Mouse (Mus musculus) liver, embryonic 14.5 days (tissue): ENCODE data around the gene Awat2. TPM values are rescaled to one million over a fixed set of nuclear protein-coding genes. Genes with fewer than 3 reads are reported as not detected.

ENCODE experiments used
- ATAC-seq: fragments of 200-750 bp; cut with Nextera tagmentation; 2 replicates; pipeline ENCODE4 v1.8.0; 2017; ENCODE audit warnings: moderate number of reproducible peaks, mild to moderate bottlenecking, moderate library complexity; ENCODE audit not compliant: insufficient read depth
- DNase-seq, 3 experiments: peaks; one replicate each; pipeline ENCODE4 v3.0.0-alpha.2; 2012 to 2013; ENCODE audit warnings: low read depth in 3 of 3, low spot score in 3 of 3
- H3K27ac ChIP-seq: fragments of 300-500 bp; sonication (generic); 2 replicates; pipeline ENCODE4 v1.5.1; 2014; ENCODE audit warnings: moderate library complexity, mild to moderate bottlenecking, control low read depth, inconsistent platforms
- H3K27me3 ChIP-seq: fragments of 300-500 bp; sonication (generic); 2 replicates; pipeline ENCODE4 v1.6.1; 2014; ENCODE audit warnings: mild to moderate bottlenecking, low read length, moderate library complexity; ENCODE audit not compliant: control insufficient read depth, insufficient read depth
- H3K36me3 ChIP-seq: fragments of 300-500 bp; sonication (generic); replicated peaks from 2 replicates; pipeline ENCODE4 v1.6.1; 2014; ENCODE audit warnings: low read depth; ENCODE audit not compliant: control insufficient read depth, insufficient read depth
- H3K4me1 ChIP-seq, 2 experiments: fragments of 200-500 bp in 1 of 2; fragments of 300-500 bp in 1 of 2; sonication (generic) in 1 of 2; replicated peaks; 2 replicates each; pipeline ENCODE4 v1.6.1; 2012 to 2014; ENCODE audit warnings: antibody characterized with exemption in 1 of 2, inconsistent platforms in 1 of 2, low read length in 1 of 2; ENCODE audit not compliant: control insufficient read depth in 2 of 2, insufficient read depth in 2 of 2
- H3K4me2 ChIP-seq: fragments of 300-500 bp; sonication (generic); 2 replicates; pipeline ENCODE4 v1.6.1; 2014; ENCODE audit warnings: low read depth, mild to moderate bottlenecking, control low read depth, moderate library complexity
- H3K4me3 ChIP-seq, 2 experiments: fragments of 200-500 bp in 1 of 2; fragments of 300-500 bp in 1 of 2; sonication (generic) in 1 of 2; 2 replicates each; pipeline ENCODE4 v1.5.1; 2012 to 2014; ENCODE audit warnings: low read depth in 2 of 2, low read length in 2 of 2, mild to moderate bottlenecking in 2 of 2, control low read depth in 1 of 2, inconsistent platforms in 1 of 2, moderate library complexity in 1 of 2; ENCODE audit not compliant: insufficient read depth in 1 of 2
- H3K9ac ChIP-seq: fragments of 300-500 bp; sonication (generic); replicated peaks from 2 replicates; pipeline ENCODE4 v1.6.1; 2014; ENCODE audit warnings: mild to moderate bottlenecking, control low read depth, moderate library complexity
- H3K9me3 ChIP-seq: fragments of 300-500 bp; sonication (generic); 2 replicates; pipeline ENCODE4 v1.6.1; 2016; ENCODE audit warnings: low read length, mixed read lengths; ENCODE audit not compliant: control insufficient read depth
- CTCF ChIP-seq: IDR thresholded peaks from 2 replicates; pipeline ENCODE4 v1.5.1; 2016; ENCODE audit warnings: antibody characterized with exemption, low read depth, control low read depth
- EP300 ChIP-seq: IDR thresholded peaks from 2 replicates; pipeline ENCODE4 v1.6.1; 2016; ENCODE audit warnings: antibody characterized with exemption, low read depth
- WGBS: fragments of 180-500 bp; shearing (Covaris S2); extraction: QIAGEN DNeasy Blood & Tissue Kit; methylation state at CpG from one replicate; pipeline ENCODE4 v1.1.7; 2014; ENCODE audit not compliant: insufficient replicate concordance; 5-methylcytosine and 5-hydroxymethylcytosine counted together
- polyA plus RNA-seq, 2 experiments: library from polyadenylated mRNA; depleted of rRNA in 1 of 2; stranded (reverse) in 1 of 2; unstranded in 1 of 2; fragments of >200 nt; fragmentation: Nextera tagmentation in 1 of 2; extraction: Ambion mirVana in 1 of 2; gene quantifications; 2 replicates each; pipeline versions ENCODE4 v1.2.1 to v1.2.3; 2012 to 2014

Awat2 gene
- polyA plus RNA-seq, 2 experiments: 0.15 to 0.26 TPM

DNA sequence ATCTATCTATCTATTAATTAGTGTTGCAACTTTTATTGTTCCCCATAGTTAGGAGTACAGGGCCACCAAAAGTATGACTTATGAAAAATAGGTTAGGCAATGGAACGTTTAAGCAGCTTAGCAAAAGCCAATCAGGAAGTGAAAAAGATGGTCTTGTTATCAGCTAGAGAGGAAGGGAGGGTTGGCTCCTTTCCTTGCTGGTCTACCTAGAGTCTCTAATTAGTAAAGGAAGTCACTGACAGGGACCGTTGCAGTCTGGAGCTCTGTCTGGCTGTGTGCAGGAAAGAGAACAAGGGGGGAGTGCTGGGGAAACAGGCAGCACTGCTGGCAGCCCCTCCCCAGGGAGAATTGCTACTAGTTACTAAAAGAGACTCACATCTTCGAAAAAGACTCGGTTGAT is 25.5 kb upstream of the Awat2 start:
- Histone ChIP-seq H3K27me3 (no peaks in the 10 kb centered on the region), H3K4me3 (no peak overlapping the region), H3K4me1 (no peaks in the 10 kb centered on the region), H3K9me3 (no peaks in the 10 kb centered on the region), H3K36me3 (no peaks in the 10 kb centered on the region), H3K4me2 (no peak overlapping the region), H3K27ac (no peak overlapping the region), H3K9ac (no peak overlapping the region)
- no peak for TF ChIP-seq EP300
- ATAC-seq (no peak), DNase-seq (no peak)
- 29% methylated on average over 4 of the region's 4 CpGs for WGBS

DNA sequence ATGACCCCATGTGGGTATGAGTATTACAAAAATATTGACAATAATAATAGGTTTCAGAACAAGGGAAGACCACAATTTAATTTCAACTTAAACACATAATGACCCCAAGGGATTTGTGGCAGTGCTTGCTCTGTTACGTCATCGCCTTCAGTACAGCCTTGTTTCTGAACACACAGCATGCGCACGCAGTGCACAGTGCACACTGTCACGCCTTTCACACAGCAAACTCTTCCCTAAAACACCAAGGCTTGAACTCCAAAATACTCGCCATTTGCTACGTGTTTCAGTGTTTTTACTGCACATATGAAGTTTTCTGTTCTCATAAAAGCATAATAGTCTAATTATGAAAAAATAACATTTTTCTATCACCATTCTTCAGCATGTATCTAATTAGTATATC is 1.0 kb upstream of the Awat2 start:
- Histone ChIP-seq H3K9me3 (no peaks in the 10 kb centered on the region), H3K36me3 (no peaks in the 10 kb centered on the region), H3K4me1 (no peaks in the 10 kb centered on the region), H3K27ac (no peak overlapping the region), H3K4me3 (no peak overlapping the region), H3K9ac (no peak overlapping the region), H3K4me2 (no peak overlapping the region), H3K27me3 (no peaks in the 10 kb centered on the region)
- no peak for TF ChIP-seq EP300
- TF ChIP-seq CTCF: no peak
- ATAC-seq (no peak), DNase-seq (no peak)
- WGBS: 83% methylated on average over 7 of the region's 7 CpGs

DNA sequence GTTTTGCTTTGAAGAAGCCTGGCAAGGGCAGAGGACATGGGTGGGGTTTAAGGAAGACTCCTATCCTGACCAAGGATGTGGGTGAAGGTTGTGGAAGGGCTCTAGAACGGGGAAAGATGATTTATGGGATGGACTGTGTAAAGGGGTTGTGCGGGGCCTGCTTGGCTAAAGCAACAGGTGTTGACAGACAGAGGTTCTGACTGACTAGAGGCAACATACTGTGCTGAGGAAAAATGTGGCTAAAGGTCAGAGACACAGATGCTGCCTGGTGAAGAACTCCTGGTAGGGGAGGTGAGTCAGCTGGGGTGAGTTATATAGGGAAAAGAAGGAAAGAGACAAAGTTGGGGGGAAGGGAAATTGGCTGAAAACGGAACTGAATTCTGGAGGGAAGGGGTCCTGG is 10.2 kb downstream of the Awat2 start:
- Histone ChIP-seq H3K4me2 (no peak overlapping the region), H3K9ac (no peak overlapping the region), H3K4me3 (no peak overlapping the region), H3K36me3 (no peaks in the 10 kb centered on the region), H3K4me1 (no peaks in the 10 kb centered on the region), H3K9me3 (no peaks in the 10 kb centered on the region), H3K27me3 (no peaks in the 10 kb centered on the region), H3K27ac (no peak overlapping the region)
- WGBS: 44% methylated on average over 3 of the region's 3 CpGs
- DNase-seq: no peak
- no peak for ATAC-seq
- TF ChIP-seq EP300 (no peak), CTCF (no peak)

DNA sequence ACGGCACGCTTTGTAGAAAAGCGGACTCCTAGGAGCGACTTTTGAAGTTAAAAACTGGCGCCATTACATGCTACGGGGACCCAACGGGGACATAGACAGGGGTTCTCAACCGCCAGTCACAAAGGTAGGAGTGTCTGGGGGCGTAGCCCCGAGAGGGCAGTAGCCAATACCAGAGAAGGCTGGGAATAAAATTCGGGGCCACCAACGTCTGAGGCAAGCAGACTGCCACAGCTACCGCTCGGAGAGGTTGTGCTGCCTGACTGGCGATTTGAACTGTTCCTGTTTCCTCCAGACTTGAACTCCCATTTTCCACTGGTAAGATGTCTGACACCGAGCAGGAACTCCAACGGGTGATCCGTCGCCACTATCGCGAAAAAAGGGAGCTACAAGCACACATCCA is 13.8 kb downstream of the Awat2 start, which contains the start of gene Otud6a:
Gene Otud6a (plus strand): TSS at position 321 of the 400 bp plus-strand sequence.
- DNase-seq: no peak
- no peak for ATAC-seq
- no peak within 1 kb of the TSS for H3K9ac ChIP-seq
- no peaks in the 10 kb centered on the region; the same call in 1 of the 2 replicates for H3K27me3 ChIP-seq
- no peaks in the 10 kb centered on the region for H3K36me3 ChIP-seq
- 82% methylated on average over 21 of the region's 21 CpGs for WGBS
- no peaks in the 10 kb centered on the region for H3K4me1 ChIP-seq
- TF ChIP-seq CTCF (no peak), EP300 (no peak)
- H3K27ac ChIP-seq: no peak within 1 kb of the TSS
- H3K9me3 ChIP-seq: no peaks in the 10 kb centered on the region
- H3K4me3 ChIP-seq: no peak within 1 kb of the TSS
- no peak within 1 kb of the TSS for H3K4me2 ChIP-seq

DNA sequence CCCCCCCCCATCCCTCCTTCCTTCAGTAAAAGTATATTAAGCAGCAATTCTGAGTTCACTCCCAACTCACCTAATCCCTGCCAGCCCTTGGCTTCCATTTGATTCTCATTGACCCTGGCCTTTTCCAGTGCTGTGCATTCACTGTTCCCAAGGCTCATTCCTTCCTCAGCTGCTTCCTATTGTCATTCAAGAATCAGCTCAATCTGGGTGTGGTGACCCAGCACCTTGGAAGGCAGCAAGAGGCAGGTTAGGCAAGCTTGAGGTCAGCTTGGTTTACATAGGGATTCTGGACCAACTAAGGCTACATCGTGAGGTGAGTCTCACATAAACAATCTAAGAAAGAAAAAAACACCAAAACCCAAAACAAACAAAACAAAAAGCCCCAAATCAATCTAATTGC is 33.3 kb downstream of the Awat2 start:
- TF ChIP-seq EP300 (no peak), CTCF (no peak)
- DNase-seq: no peak
- H3K4me3 ChIP-seq: no peak overlapping the region
- H3K9me3 ChIP-seq: no peaks in the 10 kb centered on the region
- no peak overlapping the region for H3K27ac ChIP-seq
- no peak overlapping the region for H3K9ac ChIP-seq
- H3K27me3 ChIP-seq: no peaks in the 10 kb centered on the region
- ATAC-seq: no peak
- H3K4me1 ChIP-seq: no peaks in the 10 kb centered on the region
- no peak overlapping the region for H3K4me2 ChIP-seq
- 50% methylated on average over 1 of the region's 1 CpGs for WGBS
- no peaks in the 10 kb centered on the region for H3K36me3 ChIP-seq
